Mouse (Mus musculus): ENCODE data around the gene Fastkd1. TPM values are rescaled to one million over a fixed set of nuclear protein-coding genes. Genes with fewer than 3 reads are reported as not detected.
"Not testable (repeated sequence)": the region's sequence is repeated elsewhere in the genome, so short reads cannot be mapped to it uniquely, and the experiment has no call there.

The Fastkd1 gene
- total RNA-seq, 2 experiments from 2014 or later = 29.7 to 30.5 TPM

DNA sequence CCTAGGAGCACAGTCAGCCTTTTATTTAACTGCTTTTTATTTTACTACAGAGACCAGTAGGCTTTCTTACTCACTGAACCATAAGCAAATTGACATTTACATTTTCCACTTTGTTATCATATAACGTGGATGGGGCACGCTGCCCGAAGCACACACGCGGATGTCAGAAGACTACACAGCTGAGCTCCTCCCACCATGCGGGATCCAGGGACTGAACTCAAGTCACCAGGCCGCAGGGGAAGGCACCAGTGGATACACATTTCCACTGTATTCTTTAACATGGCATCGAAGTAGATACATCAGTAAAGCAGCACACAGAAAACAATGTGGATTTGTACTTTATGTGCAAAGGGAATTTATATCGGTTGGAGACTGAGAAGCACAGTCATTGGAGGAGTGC, 38.0 kb downstream of the Fastkd1 start:
- intact Hi-C loops (cut with DNase I) = no loop called here
- DNase-seq = no peak

GRCm38 (mm10) chr2:69673723-69674122, 39.6 kb downstream of the Fastkd1 start:
- intact Hi-C loops (cut with DNase I) = no loop called here
- no peak for DNase-seq

DNA sequence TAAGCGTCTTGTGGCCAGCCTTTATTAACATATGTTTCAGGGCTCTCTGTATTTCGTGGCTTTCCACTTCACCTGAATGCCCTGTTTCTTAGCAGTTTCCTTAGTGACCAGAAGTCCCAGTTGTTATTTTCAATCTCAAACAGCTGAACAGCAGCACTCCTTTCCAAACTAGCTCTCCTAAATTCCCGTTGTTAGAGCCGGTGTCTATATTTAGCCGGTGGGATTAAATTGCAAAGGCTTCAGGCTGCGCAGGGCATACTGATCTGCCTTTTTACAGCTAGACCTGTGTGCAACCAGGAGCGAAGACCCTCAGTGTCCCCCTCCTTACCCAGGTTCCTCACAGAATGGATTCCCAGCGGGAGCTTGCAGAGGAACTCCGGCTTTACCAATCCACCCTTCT, 43.5 kb downstream of the Fastkd1 start, which contains the start of gene Klhl41:
TSS of gene Klhl41 (plus strand) at position 268 of the 400 bp plus-strand sequence.
- peak; percentile 5 to 17 for DNase-seq
- intact Hi-C loops (cut with DNase I) = no loop called here

- intact Hi-C loops (cut with DNase I) = no loop called here
- no peak for DNase-seq
These were observed 44.9 kb downstream of the Fastkd1 start for GRCm38 (mm10) chr2:69668414-69668813.

DNA sequence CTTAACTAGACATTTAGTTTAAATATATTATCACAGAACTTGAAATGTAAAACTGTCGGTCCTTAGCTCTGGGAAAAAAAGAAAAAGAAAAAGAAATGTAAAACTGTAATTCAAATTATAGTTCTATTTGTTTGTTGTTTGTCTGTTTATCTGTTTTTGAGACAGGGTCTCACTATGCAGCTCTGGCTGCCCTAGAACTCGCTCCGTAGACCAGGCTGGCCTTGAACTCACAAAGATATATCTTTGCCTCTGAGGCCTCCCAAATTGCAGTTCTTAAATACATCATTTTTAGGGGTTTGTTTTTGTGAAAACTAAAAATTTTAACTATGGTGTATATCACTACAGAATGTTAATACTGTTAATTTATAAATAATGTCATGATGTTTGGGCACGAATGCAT, 45.7 kb downstream of the Fastkd1 start:
- intact Hi-C loops (cut with DNase I) = no loop called here

GRCm38 (mm10) chr2:69663827-69664476, 49.4 kb downstream of the Fastkd1 start:
- no peak for DNase-seq
- intact Hi-C loops (cut with DNase I) = no loop called here

More for the DNA sequence above, 45.7 kb downstream of the Fastkd1 start:
- DNase-seq = no peak

DNA sequence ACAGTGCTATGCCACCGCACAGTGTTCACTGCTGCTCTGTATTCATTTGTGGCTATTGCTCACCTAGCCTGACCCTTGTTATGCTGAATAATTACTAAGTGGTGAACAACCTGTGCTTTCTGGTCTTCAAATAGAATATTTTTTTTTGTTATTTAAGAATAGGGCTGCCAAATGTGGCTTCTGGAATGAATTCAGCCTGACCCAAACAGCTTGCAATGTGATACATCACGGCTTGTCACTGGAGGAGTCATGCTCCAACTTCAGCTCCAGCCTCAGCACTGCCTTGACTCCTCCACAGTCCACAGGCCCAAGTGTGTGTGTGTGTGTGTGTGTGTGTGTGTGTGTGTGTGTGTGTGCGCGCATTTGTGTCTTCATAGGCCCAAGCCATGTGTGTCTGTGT, 54.0 kb downstream of the Fastkd1 start:
- intact Hi-C loops (cut with DNase I) = no loop called here
- DNase-seq = no peak

DNA sequence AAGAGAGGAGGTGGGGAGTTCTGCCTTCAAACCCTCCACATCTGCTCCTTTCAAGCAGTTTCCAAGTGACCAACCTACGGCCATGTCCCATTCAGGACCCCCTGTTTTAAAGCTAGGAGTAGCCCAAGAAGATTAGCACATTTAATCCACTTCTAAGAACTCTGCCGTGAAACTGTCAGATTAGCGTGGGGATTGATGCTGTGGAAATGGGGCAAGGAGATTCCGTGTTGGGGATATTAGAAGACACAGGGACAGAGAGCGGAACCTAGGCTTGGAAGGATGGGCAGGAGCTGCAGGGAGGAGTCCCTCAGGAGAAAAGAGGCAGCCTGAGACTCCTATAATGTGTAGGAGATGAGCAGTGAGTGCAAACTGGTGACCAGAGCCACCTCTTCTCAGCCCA, 63.6 kb downstream of the Fastkd1 start:
- intact Hi-C loops (cut with DNase I) = no loop called here

DNA sequence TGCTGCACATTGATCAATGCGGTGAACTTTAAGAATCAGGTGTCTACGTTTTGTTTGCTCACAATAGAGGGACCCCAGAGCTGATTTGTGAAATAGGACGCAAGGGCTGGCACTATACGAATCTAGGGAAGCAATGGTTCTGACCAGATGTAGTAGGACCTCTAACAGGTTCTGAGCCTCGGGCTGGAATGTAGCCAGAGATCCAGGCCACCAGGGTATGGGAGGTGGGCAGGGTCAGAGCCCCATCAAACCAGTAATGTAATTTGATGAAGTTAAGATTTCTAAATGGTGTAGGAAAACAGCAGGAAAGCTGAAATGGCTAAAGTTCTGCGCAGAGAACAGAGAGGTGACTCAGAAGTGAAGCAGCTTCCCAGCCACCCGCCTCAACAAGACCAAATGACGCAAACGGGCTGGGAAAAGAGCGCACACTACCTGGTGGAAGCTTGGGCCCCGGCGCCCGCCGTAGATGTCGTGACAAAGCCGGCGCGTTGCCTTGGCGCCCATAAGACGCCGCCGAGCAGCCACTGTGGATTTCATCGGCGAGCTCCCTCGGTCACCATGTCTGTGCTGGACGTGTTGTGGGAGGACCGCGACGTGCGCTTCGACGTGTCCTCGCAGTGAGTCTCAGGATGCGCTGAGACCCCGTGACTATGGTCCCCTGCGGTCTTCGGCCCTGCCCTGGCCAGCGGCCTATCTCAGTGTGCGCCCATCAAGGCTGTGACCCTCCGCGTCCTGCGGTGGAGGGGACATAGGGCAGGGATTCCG, 66.4 kb downstream of the Fastkd1 start, which contains the start of gene Bbs5:
TSS of gene Bbs5 (plus strand) at position 446 of the 765 bp plus-strand sequence.
- intact Hi-C loops (cut with DNase I) = no loop called here
- peak; percentile 89 to 91 for DNase-seq

More for the DNA sequence above, 63.6 kb downstream of the Fastkd1 start:
- DNase-seq = no peak

GRCm38 (mm10) chr2:69644968-69645617, 68.2 kb downstream of the Fastkd1 start:
- DNase-seq = no peak
- intact Hi-C loops (cut with DNase I) = no loop called here

GRCm38 (mm10) chr2:69640100-69640499, 73.2 kb downstream of the Fastkd1 start:
- intact Hi-C loops (cut with DNase I) = no loop called here
- DNase-seq = no peak

DNA sequence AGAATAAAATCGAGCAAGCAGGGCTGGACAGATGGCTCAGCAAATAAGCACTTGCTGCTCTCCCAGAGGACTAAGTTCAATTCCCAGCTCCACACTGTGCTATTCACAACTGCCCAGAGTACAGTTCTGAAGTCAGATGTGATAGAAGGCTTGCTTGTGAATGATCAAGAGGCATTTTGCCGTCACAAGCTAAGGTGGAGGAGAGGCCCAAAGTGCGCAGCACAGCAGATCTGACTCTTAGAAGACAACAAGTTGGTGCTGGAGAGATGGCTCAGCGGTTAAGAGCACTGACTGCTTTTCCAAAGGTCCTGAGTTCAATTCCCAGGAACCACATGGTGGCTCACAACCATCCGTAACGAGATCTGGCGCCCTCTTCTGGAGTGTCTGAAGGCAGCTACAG, 75.3 kb downstream of the Fastkd1 start:
- DNase-seq = not testable (repeated sequence)
- intact Hi-C loops (cut with DNase I) = loop anchor here (5.0 to 10.0 kb wide), 2 partner anchors 154 to 317 kb away; no protein-coding TSS in a partner anchor

Other genes with a start within 250 kb of the Fastkd1 start
- 1 to 10 TPM; 1.4 to 1.8 TPM for gene Lrp2, start 127.5 kb downstream of the Fastkd1 start, total RNA-seq (2021)
- 1 to 10 TPM; 4.3 to 5.0 TPM for gene Bbs5, start 66.3 kb downstream of the Fastkd1 start, total RNA-seq (2021)
- 10 to 100 TPM; 60.5 to 62.0 TPM for gene Klhl41, start 43.4 kb downstream of the Fastkd1 start, total RNA-seq (2021)
- 10 to 100 TPM; 44.0 to 44.9 TPM for gene Ppig, start 9.0 kb upstream of the Fastkd1 start, total RNA-seq (2021)
- under 1 TPM; 0.29 to 0.66 TPM for gene Ccdc173, start 76.1 kb upstream of the Fastkd1 start, total RNA-seq (2021)
- gene Phospho2, start 76.1 kb upstream of the Fastkd1 start, total RNA-seq (2021) = 10 to 100 TPM; 20.7 to 25.0 TPM
- gene Klhl23, start 108.4 kb upstream of the Fastkd1 start, total RNA-seq (2021) = 10 to 100 TPM; 41.1 to 42.8 TPM
- gene Ssb, start 148.0 kb upstream of the Fastkd1 start, total RNA-seq (2021) = 10 to 100 TPM; 69.4 to 74.7 TPM
- gene Mettl5, start 172.1 kb upstream of the Fastkd1 start, total RNA-seq (2021) = 10 to 100 TPM; 19.1 to 20.2 TPM
- gene Ubr3, start 183.7 kb upstream of the Fastkd1 start, total RNA-seq (2021) = 100 to 1,000 TPM; 110 to 118 TPM

All from heart, postnatal 14 days (tissue).